Mouse (Mus musculus) kidney, adult 2 months (tissue): Measurements from ENCODE around the gene Hfe2.

ENCODE experiments used
- CTCF ChIP-seq: fragments of 200-500 bp; conservative IDR thresholded peaks from 2 replicates; pipeline ENCODE4 v1.5.1; 2011; ENCODE audit warnings: low read depth, mild to moderate bottlenecking, control low read depth, low read length, moderate library complexity, mixed read lengths; ENCODE audit not compliant: insufficient read depth, insufficient read length
- POLR2A ChIP-seq: fragments of 200-500 bp; IDR thresholded peaks from one replicate; pipeline ENCODE4 v1.6.1; 2011; ENCODE audit warnings: low read depth, low read length, control low read depth

DNA sequence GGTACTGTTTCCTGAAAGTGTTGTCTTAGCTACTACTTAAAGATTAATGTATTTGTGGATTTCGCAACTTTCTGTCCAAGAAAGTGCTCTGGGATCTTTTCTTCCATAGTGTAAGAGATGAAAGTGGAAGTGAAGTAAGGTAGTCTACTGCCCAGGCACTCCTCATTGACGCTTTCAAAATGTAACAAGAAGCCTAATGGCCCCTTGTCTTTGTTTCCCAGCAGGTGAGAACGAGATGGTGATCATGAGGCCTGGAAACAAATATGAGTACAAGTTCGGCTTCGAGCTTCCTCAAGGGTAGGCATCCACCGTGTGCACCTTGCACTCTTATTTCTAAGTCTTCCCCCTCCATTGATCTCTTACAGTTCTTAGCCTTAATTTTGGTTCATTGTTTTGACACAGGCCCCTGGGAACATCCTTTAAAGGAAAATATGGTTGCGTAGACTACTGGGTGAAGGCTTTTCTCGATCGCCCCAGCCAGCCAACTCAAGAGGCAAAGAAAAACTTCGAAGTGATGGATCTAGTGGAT, 33.8 kb downstream of the Hfe2 start:
- TF ChIP-seq CTCF, result no peak
- TF ChIP-seq POLR2A, result no peak
